Mouse (Mus musculus) erythroblast, embryonic 14.5 days (primary cell): ENCODE measurements around the gene Nup98.

ENCODE experiments used
- GATA1 ChIP-seq: IDR thresholded peaks from 2 replicates; pipeline ENCODE4 v1.6.1; 2012; ENCODE audit warnings: low read length, inconsistent platforms, mixed read lengths
- TAL1 ChIP-seq: IDR thresholded peaks from 3 replicates; pipeline ENCODE4 v1.6.1; 2012; ENCODE audit warnings: low read length, inconsistent platforms, mixed read lengths

- no peak for TF ChIP-seq GATA1
- TF ChIP-seq TAL1 = no peak
Measured at GRCm38 (mm10) chr7:102250631-102251214, 40.7 kb upstream of the Nup98 start.
